Mouse (Mus musculus) heart, postnatal 10 days (tissue): ENCODE measurements around the gene 2810021J22Rik. TPM values are rescaled to one million over a fixed set of nuclear protein-coding genes. Genes with fewer than 3 reads are reported as not detected.
"Not testable (repeated sequence)": the region's sequence is repeated elsewhere in the genome, so short reads cannot be mapped to it uniquely, and the experiment has no call there.

Experiments
- DNase-seq, 2 experiments: peaks; one replicate each; pipeline ENCODE4 v3.0.0; 2021
- intact Hi-C: fragments of 180-260 bp; cut with DNase I; formaldehyde crosslinking; loops from one replicate; pipeline ENCODE4 v1.15.1; 2025
- total RNA-seq, 2 experiments: library from RNA; stranded (reverse); gene quantifications; 2 replicates each; pipeline ENCODE4 v1.2.3; 2021

2810021J22Rik gene
- total RNA-seq: 1 to 10 TPM; 3.5 to 3.9 TPM

DNA sequence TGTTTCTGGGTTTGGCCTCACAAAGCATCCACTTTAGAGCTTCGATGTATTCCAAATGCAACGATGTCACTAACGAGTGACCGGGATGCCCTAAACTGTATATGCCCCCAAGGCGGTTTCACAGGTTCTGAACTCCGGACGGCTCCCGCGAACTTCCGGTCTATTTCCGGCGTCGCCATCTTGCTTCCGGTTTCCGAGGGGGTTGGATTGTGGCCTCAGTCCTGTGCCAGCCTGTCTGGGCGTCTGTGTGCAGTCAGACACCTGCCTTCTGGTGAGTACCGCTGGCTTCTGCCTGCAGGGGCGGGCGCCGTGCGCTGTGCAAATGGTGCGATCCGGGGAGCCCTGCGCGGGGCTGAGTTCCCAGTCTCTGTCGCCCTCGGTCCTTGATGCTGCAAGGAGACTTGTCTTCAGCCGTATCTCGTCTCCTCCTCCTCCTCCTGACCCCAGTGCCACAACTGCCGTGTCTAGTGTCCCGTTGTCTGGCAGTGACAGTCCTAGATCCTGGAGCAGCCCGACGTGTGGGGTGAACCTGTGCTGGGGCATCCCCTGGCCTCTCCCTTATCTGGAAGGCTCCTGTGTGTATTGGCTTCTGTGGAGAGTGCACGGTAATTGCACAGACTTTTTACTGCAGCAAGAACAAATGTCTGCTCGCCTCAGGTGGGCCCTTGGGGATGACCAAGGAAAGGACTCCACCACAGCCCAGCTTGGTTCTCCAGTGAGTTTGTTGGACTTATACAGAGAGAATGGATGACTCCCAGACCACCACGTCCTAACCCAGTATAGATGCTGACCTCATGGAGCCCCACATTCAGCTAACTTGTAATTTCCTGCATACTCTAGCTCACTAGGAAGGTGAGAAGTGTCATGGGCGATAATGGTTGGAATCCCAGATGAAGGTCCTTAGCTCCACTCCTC lies at the start of gene 2810021J22Rik:
TSS of gene 2810021J22Rik (plus strand) at position 178 of the 915 bp plus-strand sequence.
- DNase-seq: peak; percentile 83 to 87
- intact Hi-C loops: no loop called here

DNA sequence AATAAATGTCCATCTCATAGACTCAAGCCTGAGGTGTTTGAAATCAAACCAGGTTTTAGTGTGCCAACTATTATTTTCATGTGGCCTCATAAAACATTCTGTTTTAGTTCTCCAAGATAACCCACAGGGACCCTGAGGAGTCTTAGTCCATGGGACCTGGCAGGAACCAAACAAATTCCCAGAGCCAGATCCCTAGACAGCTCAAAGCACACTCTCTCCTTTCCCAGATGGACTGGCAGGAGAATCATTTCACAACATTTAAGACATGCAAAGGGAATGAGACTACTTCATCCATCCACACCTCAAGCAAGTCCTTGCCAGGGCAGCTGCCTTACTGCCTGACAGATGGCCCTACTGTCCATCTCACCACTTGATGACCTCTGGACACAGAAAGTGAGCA lies 38.1 kb upstream of the 2810021J22Rik start, which contains the start of gene Olfr312:
TSS of gene Olfr312 (plus strand) at position 301 of the 400 bp plus-strand sequence.
- intact Hi-C loops, DNase-seq: not testable (repeated sequence)

DNA sequence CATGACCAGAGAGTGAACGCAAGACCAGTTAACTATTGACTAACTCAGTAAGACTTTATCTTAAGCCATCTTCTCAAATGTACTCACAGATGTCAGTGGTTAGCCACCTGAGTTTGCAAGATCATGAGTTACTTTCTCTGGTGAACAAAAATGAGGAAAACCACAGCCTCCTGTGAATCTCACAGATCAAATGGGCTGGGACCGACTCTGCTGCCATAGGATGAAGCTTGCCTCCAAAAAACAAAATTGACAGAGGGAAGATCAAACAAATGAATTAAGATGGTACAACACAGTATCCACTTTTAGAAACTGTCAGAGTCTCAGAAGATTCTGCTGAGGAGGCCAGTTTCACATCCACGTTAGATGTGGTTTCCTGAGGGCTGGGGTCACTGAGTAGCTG lies 37.3 kb upstream of the 2810021J22Rik start:
- intact Hi-C loops: no loop called here
- no peak for DNase-seq

DNA sequence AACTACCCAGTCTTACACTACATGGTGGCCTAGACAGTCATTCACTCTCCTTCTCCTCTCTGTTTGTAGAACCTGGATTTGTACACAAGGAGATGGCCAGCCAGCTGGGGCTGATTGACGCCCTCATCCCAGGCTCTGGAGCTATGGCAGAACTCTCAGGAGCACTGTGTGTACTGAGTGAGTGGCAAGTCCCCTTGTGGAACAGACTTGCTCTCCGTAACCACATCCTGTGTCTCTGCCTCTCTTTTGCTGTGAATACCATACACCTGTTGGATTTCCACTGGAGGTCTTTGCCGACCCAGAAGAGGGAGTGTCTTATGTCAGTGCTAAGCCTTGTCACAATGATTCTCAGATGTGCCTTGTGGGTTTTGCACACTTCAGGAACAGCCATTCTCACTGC lies 34.5 kb upstream of the 2810021J22Rik start:
- intact Hi-C loops, DNase-seq: not testable (repeated sequence)

DNA sequence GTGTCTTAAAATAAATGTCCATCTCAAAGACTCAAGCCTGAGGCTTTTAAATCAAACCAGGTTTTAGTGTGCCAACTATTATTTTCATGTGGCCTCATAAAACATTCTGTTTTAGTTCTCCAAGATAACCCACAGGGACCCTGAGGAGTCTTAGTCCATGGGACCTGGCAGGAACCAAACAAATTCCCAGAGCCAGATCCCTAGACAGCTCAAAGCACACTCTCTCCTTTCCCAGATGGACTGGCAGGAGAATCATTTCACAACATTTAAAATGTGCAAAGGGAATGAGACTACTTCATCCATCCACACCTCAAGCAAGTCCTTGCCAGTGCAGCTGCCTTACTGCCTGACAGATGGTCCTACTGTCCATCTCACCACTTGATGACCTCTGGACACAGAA lies 28.1 kb upstream of the 2810021J22Rik start, which contains the start of gene Olfr311:
TSS of gene Olfr311 (plus strand) at position 301 of the 400 bp plus-strand sequence.
- DNase-seq, intact Hi-C loops: not testable (repeated sequence)

DNA sequence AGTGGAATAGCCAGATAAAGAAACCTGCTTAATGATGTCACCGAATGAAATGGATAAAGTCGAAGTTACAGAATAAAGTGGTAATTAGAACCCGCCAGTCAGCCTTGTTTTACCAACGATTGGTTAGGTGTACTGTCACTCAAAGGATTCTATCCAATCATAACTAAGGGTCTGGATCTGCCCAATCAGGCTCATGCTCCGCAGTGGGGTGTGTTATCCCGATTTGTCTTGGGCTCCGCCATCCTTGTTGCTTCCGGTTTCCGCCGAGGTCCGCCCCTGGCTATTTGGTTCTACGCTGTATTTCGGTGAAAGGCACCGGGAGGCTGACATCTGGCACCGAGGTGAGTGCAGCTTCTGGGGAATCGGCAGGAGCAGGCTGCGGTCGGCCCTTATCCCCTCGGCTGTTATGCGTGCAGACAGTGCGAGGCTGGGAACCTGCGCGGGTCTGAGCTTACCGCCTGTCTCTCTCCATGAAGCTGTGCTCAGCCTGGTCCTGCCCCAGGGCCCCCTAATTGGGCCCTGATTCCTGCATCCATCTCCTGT lies 20.0 kb upstream of the 2810021J22Rik start, which contains the start of gene Gm12258:
TSS of gene Gm12258 (plus strand) at position 240 of the 543 bp plus-strand sequence.
- peak; percentile 96 to 97 for DNase-seq
- intact Hi-C loops: no loop called here

DNA sequence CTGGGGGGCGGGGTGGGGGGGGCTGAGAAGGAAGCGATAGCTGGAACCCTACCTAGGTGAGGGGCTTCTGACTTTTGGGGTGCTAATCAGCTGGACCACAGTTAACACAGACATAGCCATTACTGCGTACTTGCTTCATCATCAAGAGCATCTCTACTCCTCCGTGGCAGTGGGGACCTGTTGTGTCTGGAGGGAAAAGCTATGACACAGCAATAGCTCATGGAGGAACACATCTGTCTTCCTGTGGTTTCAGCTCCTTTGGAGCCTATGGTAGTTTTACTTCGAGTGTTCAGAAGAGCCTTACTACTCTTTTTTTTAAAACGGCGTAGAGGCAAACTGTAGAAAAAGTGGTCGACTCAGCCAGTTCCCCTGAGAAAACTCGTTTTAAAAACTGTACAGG lies 19.4 kb upstream of the 2810021J22Rik start:
- intact Hi-C loops: no loop called here

DNA sequence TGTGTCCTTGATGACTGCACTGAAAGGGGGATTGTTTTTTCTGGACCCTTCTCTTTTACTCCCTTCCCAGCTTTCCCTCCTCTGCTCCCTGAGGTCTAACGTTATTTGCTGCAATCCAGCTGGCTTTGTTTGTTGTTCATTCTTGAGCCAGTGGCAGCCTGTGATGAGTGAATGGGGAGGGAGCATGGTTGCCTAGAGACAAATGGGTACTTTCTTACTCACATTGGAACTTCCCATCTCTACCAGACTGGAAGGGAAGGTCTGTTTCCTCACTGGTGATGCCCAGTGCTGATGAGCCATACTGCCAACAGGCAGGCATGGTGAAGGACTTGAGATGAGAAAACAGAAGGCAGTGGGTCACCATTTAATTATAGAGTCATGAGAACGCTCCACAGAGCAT lies 17.3 kb upstream of the 2810021J22Rik start:
- DNase-seq: no peak
- intact Hi-C loops: no loop called here

More for the DNA sequence above, 19.4 kb upstream of the 2810021J22Rik start:
- DNase-seq: no peak

DNA sequence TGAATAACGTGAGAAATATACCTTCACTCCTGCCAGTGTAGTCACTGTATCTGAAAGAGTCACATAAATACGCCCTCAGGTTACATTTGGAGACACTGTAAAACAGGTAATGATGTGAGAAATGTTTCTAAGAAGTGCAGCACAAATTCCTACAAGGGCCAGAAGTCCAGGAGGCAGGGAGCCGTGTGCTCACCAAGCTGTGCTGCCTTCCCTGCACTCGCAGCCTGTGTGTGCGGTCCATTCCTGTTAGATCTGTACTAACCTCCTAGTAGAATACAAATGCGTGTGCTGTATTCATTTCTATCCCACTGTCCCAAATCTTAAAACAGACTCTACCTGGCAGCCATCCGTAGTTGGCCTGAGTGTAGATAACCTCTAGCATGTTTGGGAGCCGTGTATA lies 6.3 kb upstream of the 2810021J22Rik start:
- no peak for DNase-seq
- intact Hi-C loops: no loop called here

DNA sequence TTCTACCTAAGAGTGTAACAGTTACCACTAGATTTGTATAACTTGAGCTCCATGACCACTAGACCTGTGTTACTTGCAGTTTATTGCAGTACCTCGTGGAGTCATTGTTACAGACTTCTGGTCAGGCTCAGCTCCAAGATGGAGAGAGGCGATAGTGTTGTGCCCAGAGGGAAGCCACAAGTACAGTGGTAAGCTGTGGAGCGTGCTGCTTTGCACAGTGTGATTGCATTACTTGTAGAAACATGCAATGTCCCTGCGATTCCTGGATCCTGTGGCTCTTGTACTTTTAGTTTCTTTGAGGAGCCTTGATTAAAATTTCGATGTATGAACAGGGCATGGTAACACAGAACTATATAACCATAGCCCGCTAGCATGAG lies 926 bp downstream of the 2810021J22Rik start:
- DNase-seq: no peak
- intact Hi-C loops: no loop called here

DNA sequence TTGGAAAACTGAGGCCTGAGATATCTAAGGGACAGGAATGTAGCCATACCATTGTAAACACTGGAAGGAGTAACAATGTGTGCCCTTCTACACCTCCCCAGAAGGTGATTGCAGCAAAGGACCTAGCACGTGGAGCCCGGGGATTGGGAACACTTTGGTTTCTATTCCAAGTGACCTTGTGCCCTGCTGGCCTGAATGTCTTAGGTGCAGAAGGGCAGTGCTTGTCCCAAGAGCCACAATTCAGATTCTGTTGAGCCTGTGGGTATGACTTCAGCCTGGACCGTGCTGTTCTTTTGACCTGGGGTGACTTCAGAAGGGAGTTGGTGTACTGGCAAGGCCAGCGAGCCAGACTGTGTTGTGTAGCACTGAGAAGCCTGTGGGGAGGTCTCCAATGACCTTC lies 3.9 kb downstream of the 2810021J22Rik start:
- DNase-seq: no peak

DNA sequence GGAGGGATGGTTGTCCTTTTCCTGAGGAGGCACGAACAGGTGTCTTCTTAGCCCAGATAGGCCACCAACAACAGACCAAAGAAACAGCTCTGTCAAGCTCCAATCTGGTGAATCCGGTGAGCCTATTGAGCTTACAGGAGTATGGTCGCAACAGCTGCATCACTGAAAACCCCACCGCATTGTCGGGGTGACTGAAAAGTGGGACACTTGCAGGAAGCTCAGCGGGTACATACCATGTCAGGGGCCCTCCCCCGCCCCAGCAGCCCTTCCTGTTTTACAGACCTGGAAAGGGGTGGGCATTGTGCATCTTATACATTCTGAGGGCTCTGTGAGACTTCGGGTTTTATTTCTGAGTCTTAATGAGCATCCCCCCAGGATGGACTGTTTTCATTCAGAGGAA lies 16.7 kb downstream of the 2810021J22Rik start:
- intact Hi-C loops: no loop called here
- peak in 1 of 2 experiments; percentile 8 for DNase-seq

More for the DNA sequence above, 3.9 kb downstream of the 2810021J22Rik start:
- intact Hi-C loops: no loop called here

DNA sequence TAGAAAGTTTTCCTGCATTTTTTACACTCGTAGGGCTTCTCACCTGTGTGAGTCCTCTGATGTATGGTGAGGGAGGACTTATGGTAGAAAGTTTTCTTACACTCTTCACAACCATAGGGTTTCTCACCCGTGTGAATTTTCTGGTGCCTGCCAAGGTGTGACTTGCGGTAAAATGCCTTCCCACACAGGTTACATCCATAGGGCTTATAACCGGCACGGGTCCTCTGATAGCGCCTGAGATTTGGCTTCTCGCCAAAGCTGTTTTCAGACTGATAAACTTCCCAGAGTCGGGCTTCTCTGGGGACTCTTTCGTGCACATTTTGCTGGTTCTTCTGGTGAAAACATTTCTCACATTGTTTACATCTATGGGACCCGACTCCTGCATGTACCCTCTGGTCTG lies 23.5 kb downstream of the 2810021J22Rik start:
- intact Hi-C loops: no loop called here
- no peak for DNase-seq

DNA sequence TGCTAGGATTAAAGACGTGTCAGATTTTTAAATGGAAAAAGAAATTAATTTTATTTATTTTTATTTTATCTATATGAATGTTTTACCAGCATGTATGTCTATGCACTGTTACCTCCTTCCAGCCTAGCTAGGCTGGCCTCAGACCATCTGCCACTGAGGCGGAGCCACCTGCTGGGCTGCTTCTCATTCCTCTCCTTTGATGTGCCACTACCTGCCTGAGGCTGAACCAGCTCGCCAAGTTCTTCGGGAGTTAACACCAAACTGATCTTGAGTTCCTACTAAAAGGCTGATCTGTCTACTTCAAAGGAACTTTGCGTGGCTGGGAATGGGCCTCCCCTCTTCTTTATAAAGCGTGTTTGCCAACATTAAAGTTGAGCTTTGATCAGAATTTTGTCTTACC lies 27.4 kb downstream of the 2810021J22Rik start:
- DNase-seq: no peak
- intact Hi-C loops: no loop called here

DNA sequence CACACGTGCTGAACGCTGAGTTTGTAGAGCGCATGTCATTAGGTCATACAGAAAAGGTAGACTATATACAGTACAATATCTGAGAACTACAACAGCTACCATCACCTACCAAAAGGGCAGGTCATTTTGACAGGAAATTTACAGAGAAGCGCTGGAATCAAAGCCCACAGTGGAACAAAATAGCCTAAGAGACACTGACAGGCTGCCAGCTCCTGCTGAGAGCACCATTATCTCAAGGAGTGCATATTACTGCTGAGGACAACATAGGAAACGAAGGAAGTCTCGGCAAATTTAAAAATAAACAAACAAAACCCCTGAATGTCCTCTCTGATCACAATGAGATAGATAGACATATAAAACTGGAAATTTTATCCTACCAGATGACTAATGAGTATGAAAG lies 30.5 kb downstream of the 2810021J22Rik start:
- intact Hi-C loops: no loop called here
- no peak for DNase-seq

DNA sequence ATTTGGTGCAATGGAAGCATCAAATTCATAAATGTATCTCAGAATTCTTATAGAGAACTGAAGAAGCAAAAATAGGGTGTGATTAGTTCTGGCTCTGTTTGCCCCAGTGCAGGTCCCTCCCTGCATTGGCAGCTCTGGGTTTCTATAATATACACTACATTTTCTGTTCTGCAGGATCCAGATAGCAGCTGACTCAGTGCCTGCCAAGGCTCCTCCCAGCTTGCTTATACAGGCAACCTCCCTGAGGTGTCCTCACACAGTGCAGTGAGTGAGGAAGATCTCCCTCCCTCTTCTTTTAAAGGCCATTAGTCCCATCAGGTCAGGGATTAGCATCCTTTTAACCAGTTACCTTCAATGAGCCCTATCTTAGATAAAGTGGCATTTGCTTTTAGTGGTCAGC lies 34.1 kb downstream of the 2810021J22Rik start:
- intact Hi-C loops: no loop called here
- DNase-seq: no peak

DNA sequence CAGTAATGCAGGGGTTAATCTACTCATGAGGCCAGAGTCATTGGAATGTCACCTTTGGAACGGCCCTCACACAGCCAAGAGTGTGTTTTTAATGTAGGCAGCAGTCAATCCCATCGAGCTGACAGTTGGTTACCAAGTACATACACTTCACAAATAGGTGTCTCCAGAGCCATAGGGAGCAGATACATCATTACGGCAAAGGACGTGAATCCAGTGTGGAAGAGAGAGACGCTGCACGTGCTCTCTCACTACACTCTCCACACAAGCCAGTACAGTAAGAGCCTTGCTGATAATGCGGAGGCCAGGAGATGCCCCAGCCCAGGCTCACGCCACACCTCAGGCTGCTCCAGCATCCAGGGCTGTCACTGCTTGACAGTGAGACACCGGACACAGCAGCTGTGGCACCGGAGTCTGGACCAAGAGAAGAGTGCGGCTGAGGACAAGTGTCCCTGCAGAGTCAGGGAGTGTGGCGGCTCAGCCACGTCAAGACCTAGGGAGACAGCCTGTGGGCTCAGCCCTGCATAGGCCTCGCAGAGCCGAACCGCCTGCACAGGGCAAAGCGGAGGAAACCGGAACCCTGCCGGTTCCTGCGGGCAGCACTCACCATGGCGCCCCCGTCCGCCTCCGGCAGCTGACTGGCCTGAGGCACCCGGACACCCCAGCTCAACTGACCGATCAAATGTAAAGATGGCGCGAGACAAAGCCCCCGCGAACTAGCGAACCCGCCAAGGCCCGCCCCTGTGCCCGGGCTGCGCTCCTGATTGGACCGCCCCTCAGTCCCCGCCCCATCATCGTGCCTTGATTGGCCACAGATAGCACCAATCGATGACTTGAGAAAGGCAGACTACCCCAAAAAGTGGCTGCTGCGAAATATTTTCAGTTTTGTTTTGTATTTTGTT lies 36.7 kb downstream of the 2810021J22Rik start, which contains the start of gene Zfp39:
TSS of gene Zfp39 (minus strand) at position 715 of the 899 bp plus-strand sequence.
- peak; percentile 97 to 98 for DNase-seq
- intact Hi-C loops: no loop called here

DNA sequence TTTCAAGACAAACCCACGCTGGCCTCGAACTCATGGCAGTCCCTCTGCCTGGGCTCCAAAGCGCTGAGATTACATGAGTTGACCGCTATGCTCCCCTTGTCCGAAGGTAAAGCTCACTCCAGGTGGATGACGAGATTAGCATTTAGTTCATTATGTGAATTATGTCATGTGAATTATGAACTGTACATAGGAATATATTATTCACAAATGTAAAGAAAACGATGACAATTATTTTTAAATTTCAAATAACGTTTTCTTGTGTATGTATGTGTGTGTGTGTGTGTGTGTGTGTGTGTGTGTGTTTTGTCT lies 37.3 kb downstream of the 2810021J22Rik start:
- DNase-seq: no peak
- intact Hi-C loops: no loop called here

DNA sequence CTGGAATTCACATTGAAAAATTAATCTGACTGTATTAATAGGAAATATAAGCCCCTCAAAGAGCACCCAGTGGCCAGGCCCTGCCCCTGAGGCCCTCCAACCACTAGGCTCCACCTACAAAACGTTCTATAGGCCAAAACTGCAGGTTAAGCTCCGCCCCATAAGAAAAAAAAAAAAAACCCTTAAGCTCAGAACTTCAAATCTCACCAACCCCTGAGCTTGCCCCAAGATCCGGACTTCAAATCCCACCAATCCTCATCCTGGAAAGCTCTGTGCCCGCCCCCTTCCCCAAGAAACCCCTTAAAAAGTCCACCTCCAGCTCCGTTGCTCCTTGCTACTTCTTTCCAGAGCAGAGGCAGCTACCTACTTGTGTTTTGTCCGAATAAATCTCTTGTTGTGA lies 37.8 kb downstream of the 2810021J22Rik start:
- intact Hi-C loops: no loop called here
- DNase-seq: peak; percentile 10 to 29

DNA sequence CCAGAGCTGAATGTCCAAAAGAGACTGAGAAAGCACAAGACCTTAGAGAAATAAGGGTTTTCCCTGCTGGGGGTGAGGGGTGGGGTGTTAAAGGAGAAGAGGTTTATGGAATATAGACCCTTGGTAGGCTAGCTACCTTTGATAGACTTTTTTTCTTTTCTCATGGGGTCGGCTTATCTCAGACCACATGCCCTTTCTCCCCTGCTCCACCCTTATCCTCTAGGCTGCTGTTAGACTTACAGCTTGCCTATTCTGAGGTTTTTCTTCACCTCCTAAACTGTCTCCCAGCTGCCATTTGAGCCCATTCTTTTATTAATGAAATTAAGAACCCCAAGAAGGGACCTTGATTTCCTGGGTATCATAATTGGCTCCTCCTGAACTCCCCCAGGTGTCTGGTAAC lies 46.8 kb downstream of the 2810021J22Rik start:
- no peak for DNase-seq
- intact Hi-C loops: loop anchor here (10.0 kb wide), 1 partner anchor 509 kb away; no protein-coding TSS in a partner anchor
